Comparison of ENCODE assay signal across 8 mouse cellular contexts in genomic region chr15:6873154-6873806, GRCm38 (mm10). TPM values are rescaled to one million over a fixed set of nuclear protein-coding genes. Genes with fewer than 3 reads are reported as not detected.
DNase-seq lines count a peak whose midpoint lies in the region; ATAC-seq and TF ChIP-seq lines count a peak whose summit lies in the region.

No protein-coding gene starts in this region.

- H3K4me1 ChIP-seq in testis, adult 2 months (ENCODE audit: control insufficient read depth, insufficient read depth, low read length) = no peaks in the 10 kb centered on the region; the same call in 1 of the 2 replicates
- peaks cover 8% of the 10 kb centered on the region; the same call in 1 of the 2 replicates for H3K4me1 ChIP-seq in heart, embryonic 11.5 days (ENCODE audit: control insufficient read depth, insufficient read depth, low read length)
- peaks cover 16% of the 10 kb centered on the region for H3K4me1 ChIP-seq in limb, embryonic 13.5 days

- no peak overlapping the region for H3K27ac ChIP-seq in testis, adult 2 months (ENCODE audit: control insufficient read depth, insufficient read depth, low read depth, low read length)
- no peak overlapping the region for H3K27ac ChIP-seq in heart, embryonic 11.5 days (ENCODE audit: low read depth, low read length)
- H3K27ac ChIP-seq in limb, embryonic 13.5 days = no peak overlapping the region

- TF ChIP-seq POLR2A in testis, adult 2 months (IDR thresholded peaks at IDR 0.05; ENCODE audit: control insufficient read depth, low read depth, low read length) = no peak

- WGBS in heart, embryonic 11.5 days (ENCODE audit: insufficient replicate concordance) = 34% methylated on average over 17 of the region's 17 CpGs
- 33% methylated on average over 17 of the region's 17 CpGs for WGBS in limb, embryonic 13.5 days

- H3K9me3 ChIP-seq in heart, embryonic 11.5 days (replicated peaks; ENCODE audit: control insufficient read depth, low read length) = no peaks in the 10 kb centered on the region
- no peaks in the 10 kb centered on the region for H3K9me3 ChIP-seq in limb, embryonic 13.5 days

- no peak; the same call in 1 of the 2 replicates for ATAC-seq in heart, embryonic 11.5 days (replicated peaks; ENCODE audit: insufficient number of reproducible peaks, low FRiP score, low TSS enrichment)
- ATAC-seq in limb, embryonic 13.5 days (ENCODE audit: low FRiP score, low read depth) = no peak

- no peak for TF ChIP-seq CTCF in testis, adult 2 months (IDR thresholded peaks at IDR 0.05; ENCODE audit: control insufficient read depth, insufficient read depth, insufficient replicate concordance, low read depth, low read length)

- peak overlapping the region; percentile 73 for H3K4me3 ChIP-seq in testis, adult 2 months (ENCODE audit: control insufficient read depth, low read depth, low read length)
- peak overlapping the region; percentile 59 for H3K4me3 ChIP-seq in heart, embryonic 11.5 days (ENCODE audit: low read depth, low read length)
- peak overlapping the region; percentile 57 for H3K4me3 ChIP-seq in limb, embryonic 13.5 days

- H3K9ac ChIP-seq in heart, embryonic 11.5 days (ENCODE audit: low read depth, low read length) = peak overlapping the region; percentile 70; the same call in 1 of the 2 replicates
- H3K9ac ChIP-seq in limb, embryonic 13.5 days = no peak overlapping the region

- no peak for DNase-seq in testis, postnatal 10 days (ENCODE audit: low spot score)
- peak; percentile 23 for DNase-seq in neural tube, embryonic 10.5 days (ENCODE audit: extremely low spot score, low spot score)
- no peak for DNase-seq in gastrocnemius, postnatal 10 days
- DNase-seq in ovary, postnatal 10 days (ENCODE audit: low spot score) = no peak
- DNase-seq in thymus, postnatal 36 days = no peak

- H3K4me2 ChIP-seq in heart, embryonic 11.5 days = peak overlapping the region; percentile 97
- peak overlapping the region; percentile 91 for H3K4me2 ChIP-seq in limb, embryonic 13.5 days (replicated peaks)

- H3K27me3 ChIP-seq in testis, adult 2 months (ENCODE audit: control insufficient read depth, insufficient read depth, low read length) = no peaks in the 10 kb centered on the region
- H3K27me3 ChIP-seq in heart, embryonic 11.5 days (ENCODE audit: control insufficient read depth, insufficient read depth, low read length) = peaks cover 10% of the 10 kb centered on the region; the same call in 1 of the 2 replicates
- H3K27me3 ChIP-seq in limb, embryonic 13.5 days = peaks cover 40% of the 10 kb centered on the region

- H3K36me3 ChIP-seq in testis, adult 2 months (ENCODE audit: control insufficient read depth, insufficient read depth, low read length) = no peaks in the 10 kb centered on the region
- no peaks in the 10 kb centered on the region for H3K36me3 ChIP-seq in heart, embryonic 11.5 days (ENCODE audit: control insufficient read depth, insufficient read depth, low read length)
- no peaks in the 10 kb centered on the region for H3K36me3 ChIP-seq in limb, embryonic 13.5 days

RNA-seq across cellular contexts. Expression of gene Osmr, which starts 1.5 kb away (rescaled TPM):
- polyA plus RNA-seq in testis, adult 2 months (2012; rRNA removed) = 0.90 and 1.0 TPM in 2 replicates
- 0.57 and 1.2 TPM in 2 replicates for polyA plus RNA-seq in heart, embryonic 11.5 days (2014; fragmentation: Nextera tagmentation; extraction: Ambion mirVana)
- polyA plus RNA-seq in limb, embryonic 13.5 days (2015; fragmentation: Nextera tagmentation; extraction: Ambion mirVana) = 0.64 and 0.70 TPM in 2 replicates
- 1 to 10 TPM; 5.5 to 7.5 TPM for total RNA-seq in gastrocnemius, postnatal 10 days (2021)
